Mouse (Mus musculus): ENCODE measurements at regions not wholly inside any gene's neighbourhood (a gene's known extent, or its start where the extent isn't known, plus 50 kb on each side); places are given as distances from the start of the nearest gene placed in this dataset.
A peak's percentile ranks its signal among the peaks of the same experiment; 100 is the strongest.

DNA sequence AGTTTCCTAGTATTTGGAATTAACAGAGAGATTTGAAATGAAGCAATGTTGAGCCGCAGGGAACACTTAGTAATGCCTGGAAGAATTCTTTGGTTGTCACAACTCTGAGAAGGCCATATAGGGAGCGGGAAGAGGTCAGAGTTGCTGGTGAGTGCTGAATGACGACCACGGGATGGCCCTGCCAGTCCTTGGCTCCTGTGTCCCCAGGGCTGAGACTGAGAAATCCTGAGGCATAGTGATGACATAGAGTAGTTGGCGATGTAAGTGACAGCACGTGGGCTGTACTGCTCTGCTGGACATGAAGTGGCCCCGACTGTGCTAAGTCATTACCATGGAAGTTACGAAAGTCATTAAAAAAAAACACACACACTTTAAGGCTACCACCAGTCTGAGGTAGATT lies 190.1 kb upstream of the Klf4 start:
- Histone ChIP-seq H3K36me3 (ENCODE audit: control insufficient read depth, insufficient read depth) (no peaks in the 10 kb centered on the region), H3K4me3 (no peak overlapping the region), H3K4me2 (ENCODE audit: low read depth) (no peak overlapping the region), H3K79me2 (ENCODE audit: control insufficient read depth, insufficient read depth) (no peaks in the 10 kb centered on the region), H3K27me3 (ENCODE audit: control insufficient read depth, insufficient read depth, insufficient read length) (no peaks in the 10 kb centered on the region), H3ac (ENCODE audit: control insufficient read depth, insufficient read length) (no peak overlapping the region)
- TF ChIP-seq MYOD1 (IDR thresholded peaks at IDR 0.05; ENCODE audit: control insufficient read depth in 1 of 3, insufficient read length in 2 of 3, low read depth in 2 of 3) (no peak), MYOG (IDR thresholded peaks at IDR 0.05; ENCODE audit: control insufficient read depth in 1 of 3, insufficient read depth in 1 of 3, insufficient read length in 2 of 3, low read depth in 2 of 3) (no peak), USF1 (IDR thresholded peaks at IDR 0.05; ENCODE audit: low read depth) (no peak), E2F4 (IDR thresholded peaks at IDR 0.05; ENCODE audit: insufficient read depth) (no peak), POLR2AphosphoS2 (IDR thresholded peaks at IDR 0.05; ENCODE audit: insufficient read length, low read depth) (no peak), REST (IDR thresholded peaks at IDR 0.05; ENCODE audit: insufficient read depth, insufficient read length) (no peak), POLR2A (IDR thresholded peaks at IDR 0.05; ENCODE audit: insufficient read length, low read depth) (no peak), TCF3 (IDR thresholded peaks at IDR 0.05; ENCODE audit: insufficient read length, low read depth) (no peak), SRF (IDR thresholded peaks at IDR 0.05; ENCODE audit: control insufficient read depth, insufficient read length, low read depth) (no peak), MAX (IDR thresholded peaks at IDR 0.05; ENCODE audit: low read depth) (no peak)

- no peak for TF ChIP-seq E2F4 (IDR thresholded peaks at IDR 0.05; ENCODE audit: insufficient read depth)
- TF ChIP-seq CEBPB (IDR thresholded peaks at IDR 0.05; ENCODE audit: insufficient read depth, poor library complexity, severe bottlenecking): no peak
- H3K36me3 ChIP-seq (ENCODE audit: control insufficient read depth, insufficient read depth): no peaks in the 10 kb centered on the region
- no peak overlapping the region for H3ac ChIP-seq (ENCODE audit: control insufficient read depth, insufficient read length)
- no peaks in the 10 kb centered on the region for H3K27me3 ChIP-seq (ENCODE audit: control insufficient read depth, insufficient read depth, insufficient read length)
- no peak overlapping the region for H3K4me3 ChIP-seq
- H3K79me2 ChIP-seq (ENCODE audit: control insufficient read depth, insufficient read depth): no peaks in the 10 kb centered on the region
- peak overlapping the region; percentile 3 for H3K4me2 ChIP-seq (ENCODE audit: low read depth)
Measured at GRCm38 (mm10) chr4:55721834-55722233, 189.6 kb upstream of the Klf4 start.

- Histone ChIP-seq H3K36me3 (ENCODE audit: control insufficient read depth, insufficient read depth) (no peaks in the 10 kb centered on the region), H3K79me2 (ENCODE audit: control insufficient read depth, insufficient read depth) (no peaks in the 10 kb centered on the region), H3ac (ENCODE audit: control insufficient read depth, insufficient read length) (no peak overlapping the region), H3K27me3 (ENCODE audit: control insufficient read depth, insufficient read depth, insufficient read length) (no peaks in the 10 kb centered on the region), H3K4me2 (ENCODE audit: low read depth) (no peak overlapping the region), H3K4me3 (no peak overlapping the region)
- TF ChIP-seq TCF12 (IDR thresholded peaks at IDR 0.05; ENCODE audit: insufficient read depth, poor library complexity, severe bottlenecking) (no peak), POLR2A (IDR thresholded peaks at IDR 0.05; ENCODE audit: insufficient read length, low read depth) (no peak), CEBPB (IDR thresholded peaks at IDR 0.05; ENCODE audit: insufficient read depth, poor library complexity, severe bottlenecking) (peak; percentile 27; the same call in 1 of the 2 replicates), SRF (IDR thresholded peaks at IDR 0.05; ENCODE audit: control insufficient read depth, insufficient read length, low read depth) (no peak), MAX (IDR thresholded peaks at IDR 0.05; ENCODE audit: low read depth) (no peak)
Measured at GRCm38 (mm10) chr4:55718438-55718837, 186.2 kb upstream of the Klf4 start.

DNA sequence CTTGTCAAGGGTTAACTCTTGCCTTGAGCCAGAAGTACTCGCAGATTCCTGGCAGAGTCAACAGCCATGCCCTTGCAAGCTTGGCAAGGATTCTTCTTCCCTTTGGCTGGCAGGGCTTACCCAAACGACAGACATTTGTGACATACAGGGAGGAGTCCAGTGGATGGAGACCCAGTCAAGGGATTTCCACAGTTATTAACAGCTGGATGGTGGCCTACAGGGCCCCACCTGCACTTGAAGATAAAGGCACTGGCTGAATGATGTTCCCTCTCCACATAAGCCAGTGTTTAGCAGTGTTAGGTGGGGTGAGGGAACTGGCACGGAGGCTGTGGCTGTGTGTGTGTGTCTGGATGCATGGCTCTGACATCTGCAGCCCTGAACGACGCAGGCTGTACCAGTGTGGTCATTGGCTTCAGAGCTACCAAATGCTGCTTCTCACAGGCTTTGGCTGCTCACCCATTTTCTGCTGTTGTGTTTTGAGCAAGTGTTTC lies 183.9 kb upstream of the Klf4 start:
- Histone ChIP-seq H3K4me3 (no peak overlapping the region), H3K4me2 (ENCODE audit: low read depth) (no peak overlapping the region), H3K79me2 (ENCODE audit: control insufficient read depth, insufficient read depth) (no peaks in the 10 kb centered on the region), H3K27me3 (ENCODE audit: control insufficient read depth, insufficient read depth, insufficient read length) (no peaks in the 10 kb centered on the region), H3ac (ENCODE audit: control insufficient read depth, insufficient read length) (no peak overlapping the region), H3K36me3 (ENCODE audit: control insufficient read depth, insufficient read depth) (no peaks in the 10 kb centered on the region)
- TF ChIP-seq POLR2A (IDR thresholded peaks at IDR 0.05; ENCODE audit: insufficient read length, low read depth) (no peak), USF1 (IDR thresholded peaks at IDR 0.05; ENCODE audit: low read depth) (no peak), TCF12 (IDR thresholded peaks at IDR 0.05; ENCODE audit: insufficient read depth, poor library complexity, severe bottlenecking) (no peak), CEBPB (IDR thresholded peaks at IDR 0.05; ENCODE audit: insufficient read depth, poor library complexity, severe bottlenecking) (no peak), E2F4 (IDR thresholded peaks at IDR 0.05; ENCODE audit: insufficient read depth) (no peak), TCF3 (IDR thresholded peaks at IDR 0.05; ENCODE audit: insufficient read length, low read depth) (no peak), MAX (IDR thresholded peaks at IDR 0.05; ENCODE audit: low read depth) (no peak), REST (IDR thresholded peaks at IDR 0.05; ENCODE audit: insufficient read depth, insufficient read length) (no peak)

- H3K4me3 ChIP-seq: no peak overlapping the region
- H3ac ChIP-seq (ENCODE audit: control insufficient read depth, insufficient read length): no peak overlapping the region
- H3K4me2 ChIP-seq (ENCODE audit: low read depth): no peak overlapping the region
- TF ChIP-seq E2F4 (IDR thresholded peaks at IDR 0.05; ENCODE audit: insufficient read depth) (no peak), MYOD1 (IDR thresholded peaks at IDR 0.05; ENCODE audit: control insufficient read depth in 1 of 3, insufficient read length in 2 of 3, low read depth in 2 of 3) (no peak), POLR2A (IDR thresholded peaks at IDR 0.05; ENCODE audit: insufficient read length, low read depth) (no peak), MAX (IDR thresholded peaks at IDR 0.05; ENCODE audit: low read depth) (no peak), USF1 (IDR thresholded peaks at IDR 0.05; ENCODE audit: low read depth) (no peak), POLR2AphosphoS2 (IDR thresholded peaks at IDR 0.05; ENCODE audit: insufficient read length, low read depth) (no peak), CEBPB (IDR thresholded peaks at IDR 0.05; ENCODE audit: insufficient read depth, poor library complexity, severe bottlenecking) (no peak), SRF (IDR thresholded peaks at IDR 0.05; ENCODE audit: control insufficient read depth, insufficient read length, low read depth) (no peak), TCF12 (IDR thresholded peaks at IDR 0.05; ENCODE audit: insufficient read depth, poor library complexity, severe bottlenecking) (no peak), MYOG (IDR thresholded peaks at IDR 0.05; ENCODE audit: control insufficient read depth in 1 of 3, insufficient read depth in 1 of 3, insufficient read length in 2 of 3, low read depth in 2 of 3) (no peak), TCF3 (IDR thresholded peaks at IDR 0.05; ENCODE audit: insufficient read length, low read depth) (no peak), REST (IDR thresholded peaks at IDR 0.05; ENCODE audit: insufficient read depth, insufficient read length) (no peak)
- no peaks in the 10 kb centered on the region for H3K79me2 ChIP-seq (ENCODE audit: control insufficient read depth, insufficient read depth)
- H3K36me3 ChIP-seq (ENCODE audit: control insufficient read depth, insufficient read depth): no peaks in the 10 kb centered on the region
- no peaks in the 10 kb centered on the region for H3K27me3 ChIP-seq (ENCODE audit: control insufficient read depth, insufficient read depth, insufficient read length)
Measured at GRCm38 (mm10) chr4:55711500-55712341, 179.5 kb upstream of the Klf4 start.

All from myocyte (in vitro differentiated cells).